Mouse (Mus musculus) cerebellum, postnatal 10 days (tissue): ENCODE measurements around the gene Nos3.
"Not testable (repeated sequence)": the region's sequence is repeated elsewhere in the genome, so short reads cannot be mapped to it uniquely, and the experiment has no call there.

Experiments
- DNase-seq, 2 experiments: peaks; one replicate each; pipeline ENCODE4 v3.0.0; 2021; ENCODE audit warnings: mixed read lengths in 2 of 2

The Nos3 gene

GRCm38 (mm10) chr5:24379501-24379900 lies 14.9 kb downstream of the Nos3 start:
- DNase-seq: peak; percentile 55 to 69

- no peak for DNase-seq
These were observed 15.9 kb downstream of the Nos3 start for GRCm38 (mm10) chr5:24380499-24380898.

GRCm38 (mm10) chr5:24381486-24381885 lies 16.9 kb downstream of the Nos3 start:
- DNase-seq: no peak

GRCm38 (mm10) chr5:24381988-24382387 lies 17.4 kb downstream of the Nos3 start:
- no peak for DNase-seq

GRCm38 (mm10) chr5:24383026-24383859 lies 18.6 kb downstream of the Nos3 start:
- DNase-seq: peak; percentile 98

- no peak for DNase-seq
These were observed 19.8 kb downstream of the Nos3 start for GRCm38 (mm10) chr5:24384407-24384806.

- no peak for DNase-seq
These were observed 20.8 kb downstream of the Nos3 start for GRCm38 (mm10) chr5:24385374-24385773.

GRCm38 (mm10) chr5:24385887-24386550 lies 21.4 kb downstream of the Nos3 start:
- DNase-seq: no peak

GRCm38 (mm10) chr5:24387264-24388241 lies 22.9 kb downstream of the Nos3 start:
- peak; percentile 63 to 68 for DNase-seq

- DNase-seq: no peak
These were observed 23.8 kb downstream of the Nos3 start for GRCm38 (mm10) chr5:24388246-24388915.

- no peak for DNase-seq
These were observed 24.5 kb downstream of the Nos3 start for GRCm38 (mm10) chr5:24389011-24389657.

- no peak for DNase-seq
These were observed 25.0 kb downstream of the Nos3 start for GRCm38 (mm10) chr5:24389658-24390020.

- DNase-seq: no peak
These were observed 27.3 kb downstream of the Nos3 start, which contains the start of gene Atg9b for GRCm38 (mm10) chr5:24391864-24392263. Atg9b (minus strand) TSS chr5:24392143.

- DNase-seq: no peak
These were observed 28.1 kb downstream of the Nos3 start for GRCm38 (mm10) chr5:24392724-24393123.

- DNase-seq: peak; percentile 93 to 95
These were observed 28.9 kb downstream of the Nos3 start, which contains the start of gene Abcb8 for GRCm38 (mm10) chr5:24393392-24393997. Abcb8 (plus strand) TSS chr5:24393663.

GRCm38 (mm10) chr5:24394165-24394894 lies 29.7 kb downstream of the Nos3 start:
- peak; percentile 95 to 96 for DNase-seq

GRCm38 (mm10) chr5:24396254-24396653 lies 31.6 kb downstream of the Nos3 start:
- DNase-seq: not testable (repeated sequence)

- no peak for DNase-seq
These were observed 35.1 kb downstream of the Nos3 start for GRCm38 (mm10) chr5:24399686-24400085.

GRCm38 (mm10) chr5:24400362-24400761 lies 35.8 kb downstream of the Nos3 start:
- DNase-seq: peak; percentile 62 to 71

- DNase-seq: no peak
These were observed 36.4 kb downstream of the Nos3 start for GRCm38 (mm10) chr5:24400911-24401605.
